Mouse (Mus musculus) C3H10T1/2 (cell line): Measurements from ENCODE around the gene Olfr1066. TPM values are rescaled to one million over a fixed set of nuclear protein-coding genes. Genes with fewer than 3 reads are reported as not detected.

ENCODE experiments used
- polyA plus RNA-seq, 2 experiments: library from polyadenylated mRNA; unstranded; fragments of >200 nt; fragmentation: generic; extraction: Trizol; gene quantifications; one replicate each; pipeline ENCODE4 v1.2.1; 2012; ENCODE audit warnings: missing spikeins in 2 of 2

The Olfr1066 gene
- polyA plus RNA-seq = not detected

GRCm38 (mm10) chr2:86456169-86456568 lies at the start of gene Olfr1066:
Gene Olfr1066 (minus strand): TSS chr2:86456269.

GRCm38 (mm10) chr2:86487286-86487685 lies 31.2 kb upstream of the Olfr1066 start, which contains the start of gene Olfr228:
Gene Olfr228 (minus strand): TSS chr2:86487386.

DNA sequence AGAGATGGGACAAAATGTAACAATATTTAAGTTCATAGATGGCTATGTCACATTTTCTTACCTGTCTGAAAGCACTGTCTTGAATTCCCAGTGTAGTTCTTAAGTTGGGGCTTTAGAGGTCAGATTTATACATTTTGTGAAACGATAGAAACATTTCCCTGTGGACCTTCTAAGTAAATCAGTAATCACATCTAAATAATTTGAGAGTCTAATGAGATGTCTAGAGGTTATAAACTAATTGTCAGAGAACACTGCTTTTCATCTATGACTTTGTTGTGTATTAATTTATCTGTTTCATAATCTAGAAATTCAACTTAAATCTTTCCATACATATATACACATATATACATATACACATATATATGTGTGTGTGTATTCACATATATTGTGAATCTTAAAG lies 5.6 kb downstream of the Olfr1066 start, which contains the start of gene Olfr1065:
Gene Olfr1065 (minus strand): TSS at position 101 of the 400 bp plus-strand sequence.

GRCm38 (mm10) chr2:86426649-86427048 lies 29.4 kb downstream of the Olfr1066 start, which contains the start of gene Olfr1062:
Gene Olfr1062 (minus strand): TSS chr2:86426749.

GRCm38 (mm10) chr2:86413950-86414349 lies 42.1 kb downstream of the Olfr1066 start, which contains the start of gene Olfr1061:
Gene Olfr1061 (minus strand): TSS chr2:86414050.

Other genes starting within 250 kb of the Olfr1066 start
- gene Olfr1046, start 237.0 kb downstream of the Olfr1066 start, polyA plus RNA-seq = not detected
- gene Olfr1047, start 224.9 kb downstream of the Olfr1066 start, polyA plus RNA-seq = not detected
- not detected for gene Olfr1048, start 216.0 kb downstream of the Olfr1066 start, polyA plus RNA-seq
- not detected for gene Olfr1049, start 197.9 kb downstream of the Olfr1066 start, polyA plus RNA-seq
- not detected for gene Olfr1051, start 177.2 kb downstream of the Olfr1066 start, polyA plus RNA-seq
- gene Olfr1052, start 163.8 kb downstream of the Olfr1066 start, polyA plus RNA-seq = not detected
- gene Olfr1053, start 141.0 kb downstream of the Olfr1066 start, polyA plus RNA-seq = not detected
- gene Olfr1054, start 120.8 kb downstream of the Olfr1066 start, polyA plus RNA-seq = not detected
- gene Olfr1055, start 106.0 kb downstream of the Olfr1066 start, polyA plus RNA-seq = not detected
- gene Olfr1056, start 93.8 kb downstream of the Olfr1066 start, polyA plus RNA-seq = not detected
- gene Olfr1057, start 77.9 kb downstream of the Olfr1066 start, polyA plus RNA-seq = not detected
- gene Olfr1058, start 67.7 kb downstream of the Olfr1066 start, polyA plus RNA-seq = not detected
- gene Olfr1061, start 42.2 kb downstream of the Olfr1066 start, polyA plus RNA-seq = not detected
- not detected for gene Olfr1062, start 29.5 kb downstream of the Olfr1066 start, polyA plus RNA-seq
- gene Olfr1065, start 5.7 kb downstream of the Olfr1066 start, polyA plus RNA-seq = not detected
- not detected for gene Olfr228, start 31.1 kb upstream of the Olfr1066 start, polyA plus RNA-seq
- not detected for gene Olfr1076, start 52.2 kb upstream of the Olfr1066 start, polyA plus RNA-seq
- not detected for gene Olfr1079, start 86.2 kb upstream of the Olfr1066 start, polyA plus RNA-seq
- gene Olfr1080, start 102.0 kb upstream of the Olfr1066 start, polyA plus RNA-seq = not detected
- gene Olfr1082, start 142.7 kb upstream of the Olfr1066 start, polyA plus RNA-seq = not detected
- not detected for gene Olfr1084, start 183.5 kb upstream of the Olfr1066 start, polyA plus RNA-seq
- not detected for gene Olfr1085, start 205.8 kb upstream of the Olfr1066 start, polyA plus RNA-seq
- not detected for gene Olfr1086, start 223.8 kb upstream of the Olfr1066 start, polyA plus RNA-seq
- gene Olfr1087, start 242.1 kb upstream of the Olfr1066 start, polyA plus RNA-seq = not detected